Mouse (Mus musculus) right cerebral cortex, postnatal 25 days (tissue): Measurements from ENCODE around the gene Pycr1.

ENCODE experiments used
- DNase-seq: peaks from one replicate; pipeline ENCODE4 v3.0.0; 2022

Pycr1 gene

DNA sequence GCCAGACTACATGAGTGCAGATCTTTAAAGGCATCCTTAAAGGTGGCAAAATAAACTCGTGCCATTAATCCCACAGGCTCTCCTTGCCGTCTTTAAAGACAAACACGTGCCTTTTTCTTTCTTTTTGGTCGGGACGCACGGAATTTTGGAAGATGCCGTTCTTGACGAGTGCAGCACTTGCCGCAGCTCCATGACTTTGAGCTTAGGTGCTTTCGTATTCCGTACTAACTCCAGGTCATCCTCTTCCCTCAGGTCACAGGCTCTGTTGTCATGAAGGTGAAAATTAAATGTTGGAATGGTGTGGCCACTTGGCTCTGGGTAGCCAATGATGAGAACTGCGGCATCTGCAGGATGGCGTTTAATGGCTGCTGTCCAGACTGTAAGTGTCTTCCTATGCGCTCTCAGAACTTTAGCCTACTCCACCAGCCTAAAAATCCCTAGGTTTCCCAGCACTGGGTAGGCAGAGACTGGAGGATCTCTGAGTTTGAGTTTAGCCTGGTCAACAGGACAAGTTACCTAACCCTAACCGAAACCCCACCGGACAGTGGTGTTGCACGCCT, 44.5 kb downstream of the Pycr1 start:
- no peak for DNase-seq

DNA sequence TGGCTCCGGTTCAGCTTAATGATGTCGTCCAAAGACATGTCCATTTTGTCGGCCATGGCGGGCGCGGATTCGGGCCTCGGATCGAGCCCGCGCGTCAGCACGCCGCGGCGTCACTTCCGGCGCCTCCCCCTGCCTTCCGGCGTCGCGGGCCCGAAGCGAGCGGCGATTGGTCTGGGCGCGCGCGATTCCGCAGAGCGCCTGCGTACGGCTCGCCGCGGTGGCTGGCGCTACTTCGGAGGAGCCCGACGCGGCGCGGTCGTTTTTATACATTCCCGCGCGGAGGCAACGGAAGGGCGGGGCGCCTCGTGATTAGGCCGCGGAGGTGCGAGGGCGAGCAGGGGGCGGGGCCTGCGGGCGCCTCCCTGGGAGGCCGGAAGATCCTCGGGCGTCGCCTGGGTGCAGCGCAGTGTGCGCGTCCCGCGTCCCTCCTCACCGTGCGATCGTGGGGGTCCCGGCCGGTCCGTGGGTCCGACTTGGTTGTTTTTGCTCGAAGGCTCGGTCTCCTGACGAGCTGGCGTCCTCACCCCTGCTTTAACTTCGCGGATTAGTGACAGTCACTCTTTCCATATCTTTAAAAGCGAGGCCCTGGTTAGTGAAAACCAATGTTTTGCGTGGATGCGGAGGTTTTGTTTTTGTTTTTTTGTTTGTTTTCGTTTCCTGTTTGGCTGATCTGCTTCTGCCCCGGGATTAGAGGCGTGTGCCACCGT, 45.1 kb downstream of the Pycr1 start, which contains the start of the genes Alyref and Anapc11:
Gene Alyref, minus strand, starts transcription at position 83 of the 707 bp plus-strand sequence.
Gene Anapc11, plus strand, starts transcription at position 139 of the 707 bp plus-strand sequence.
- DNase-seq = peak; percentile 96

- DNase-seq = no peak
These were observed 46.0 kb downstream of the Pycr1 start for GRCm38 (mm10) chr11:120597240-120598235.

DNA sequence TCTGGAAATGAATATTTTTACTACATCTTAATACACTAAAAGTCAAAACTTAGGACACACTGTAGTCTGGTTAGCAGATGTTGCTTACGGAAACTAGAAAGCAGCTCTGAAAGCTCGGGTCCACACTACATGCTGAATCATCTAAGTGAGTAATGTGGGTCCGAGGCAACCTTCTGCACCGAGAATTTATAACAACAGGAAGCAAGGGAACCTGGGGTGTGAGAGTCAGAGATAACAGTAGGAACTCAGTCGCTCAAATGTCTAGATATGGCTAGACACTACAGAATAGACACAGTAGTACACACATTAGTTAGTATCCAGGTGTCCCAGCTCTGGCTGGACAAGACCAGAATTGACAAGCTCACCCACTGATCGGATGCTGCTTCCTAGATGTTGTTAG, 55.0 kb downstream of the Pycr1 start:
- no peak for DNase-seq
